Mouse (Mus musculus) heart, embryonic 14.5 days (tissue): ENCODE data around the gene AU040320. TPM values are rescaled to one million over a fixed set of nuclear protein-coding genes. Genes with fewer than 3 reads are reported as not detected.
A peak's percentile ranks its signal among the peaks of the same experiment; 100 is the strongest.

ENCODE experiments used
- ATAC-seq: fragments of 200-750 bp; cut with Nextera tagmentation; 2 replicates; pipeline ENCODE4 v1.8.0; 2017; ENCODE audit warnings: low read depth, moderate TSS enrichment; ENCODE audit not compliant: insufficient number of reproducible peaks, insufficient read depth, low FRiP score
- H3K27ac ChIP-seq, 2 experiments: fragments of 200-500 bp in 1 of 2; fragments of 300-500 bp in 1 of 2; sonication (generic) in 1 of 2; replicated peaks in 1 of 2; 2 replicates each; pipeline ENCODE4 v1.5.1; 2012 to 2014; ENCODE audit warnings: low read depth in 2 of 2, low read length in 2 of 2, control low read depth in 1 of 2, mild to moderate bottlenecking in 1 of 2, mixed read lengths in 1 of 2; ENCODE audit not compliant: control insufficient read depth in 1 of 2, insufficient read depth in 1 of 2
- H3K27me3 ChIP-seq: fragments of 300-500 bp; sonication (generic); 2 replicates; pipeline ENCODE4 v1.6.1; 2014; ENCODE audit warnings: mild to moderate bottlenecking, low read length, control low read depth; ENCODE audit not compliant: control insufficient read depth, insufficient read depth
- H3K36me3 ChIP-seq: fragments of 300-500 bp; sonication (generic); 2 replicates; pipeline ENCODE4 v1.6.1; 2014; ENCODE audit warnings: mild to moderate bottlenecking, control low read depth, low read length, mixed read lengths; ENCODE audit not compliant: control insufficient read depth, insufficient read depth
- H3K4me1 ChIP-seq, 2 experiments: fragments of 200-500 bp in 1 of 2; fragments of 300-500 bp in 1 of 2; sonication (generic) in 1 of 2; 2 replicates each; pipeline ENCODE4 v1.6.1; 2012 to 2014; ENCODE audit warnings: low read length in 2 of 2, control low read depth in 1 of 2, mixed read lengths in 1 of 2; ENCODE audit not compliant: control insufficient read depth in 2 of 2, insufficient read depth in 2 of 2
- H3K4me2 ChIP-seq: fragments of 300-500 bp; sonication (generic); 2 replicates; pipeline ENCODE4 v1.6.1; 2014; ENCODE audit warnings: mild to moderate bottlenecking, low read length
- H3K4me3 ChIP-seq, 2 experiments: fragments of 200-500 bp in 1 of 2; fragments of 300-500 bp in 1 of 2; sonication (generic) in 1 of 2; 2 replicates each; pipeline ENCODE4 v1.5.1; 2012 to 2014; ENCODE audit warnings: low read length in 2 of 2, mild to moderate bottlenecking in 2 of 2, control low read depth in 1 of 2, low read depth in 1 of 2, moderate library complexity in 1 of 2; ENCODE audit not compliant: control insufficient read depth in 1 of 2, insufficient read depth in 1 of 2
- H3K9ac ChIP-seq: fragments of 300-500 bp; sonication (generic); 2 replicates; pipeline ENCODE4 v1.6.1; 2014; ENCODE audit warnings: mild to moderate bottlenecking, low read length
- H3K9me3 ChIP-seq: fragments of 300-500 bp; sonication (generic); 2 replicates; pipeline ENCODE4 v1.6.1; 2016; ENCODE audit warnings: low read length, control low read depth; ENCODE audit not compliant: control insufficient read depth
- WGBS: fragments of 180-500 bp; shearing (Covaris S2); extraction: QIAGEN DNeasy Blood & Tissue Kit; methylation state at CpG from one replicate; pipeline ENCODE4 v1.1.7; 2014; 5-methylcytosine and 5-hydroxymethylcytosine counted together
- polyA plus RNA-seq: library from polyadenylated mRNA; unstranded; fragments of >200 nt; fragmentation: Nextera tagmentation; extraction: Ambion mirVana; gene quantifications from 2 replicates; pipeline ENCODE4 v1.2.1, GENCODE M21; 2014

Gene AU040320
- polyA plus RNA-seq, 1 experiment from 2014 or later = 23.0 TPM

DNA sequence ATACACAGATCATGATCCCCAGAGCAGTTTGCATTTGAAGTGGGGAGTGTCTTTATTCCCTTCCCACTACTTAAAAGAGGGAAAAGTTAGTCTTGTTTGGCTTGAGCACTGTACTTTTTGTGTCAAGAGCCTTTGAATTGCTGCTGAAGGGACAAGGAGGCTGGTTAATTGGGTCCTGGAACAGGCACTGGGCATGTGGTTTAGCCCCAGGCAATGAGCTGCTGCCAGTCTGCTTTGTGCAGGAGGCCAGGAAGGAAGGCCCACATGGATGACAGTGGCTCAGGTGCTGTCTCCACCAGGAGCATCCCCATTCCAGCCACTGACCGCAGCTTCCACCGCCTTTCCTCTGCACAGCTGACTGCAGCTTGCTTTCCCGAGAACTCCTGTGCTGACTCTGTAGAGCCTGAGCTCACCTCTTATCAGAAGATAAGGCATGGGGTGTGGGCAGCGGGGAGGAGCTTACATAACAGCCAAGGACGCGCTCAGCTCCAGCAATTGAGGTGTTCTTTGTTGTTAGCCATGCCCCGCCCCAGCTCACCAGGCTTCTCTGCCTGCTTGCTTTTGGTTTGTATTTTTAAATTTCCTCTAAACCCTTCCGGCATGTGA lies 50.0 kb downstream of the AU040320 start:
- Histone ChIP-seq H3K4me3 (no peak overlapping the region), H3K36me3 (0 out of 2 replicates have a peak, but pooled peaks cover 3% of the 10 kb centered on the region), H3K27ac (no peak overlapping the region), H3K4me1 (peaks cover 5 to 18% of the 10 kb centered on the region in 2 experiments), H3K4me2 (peak overlapping the region; percentile 34), H3K27me3 (no peaks in the 10 kb centered on the region), H3K9me3 (no peaks in the 10 kb centered on the region), H3K9ac (no peak overlapping the region)
- 9% methylated on average over 8 of the region's 8 CpGs for WGBS
- ATAC-seq = peak; percentile 68

DNA sequence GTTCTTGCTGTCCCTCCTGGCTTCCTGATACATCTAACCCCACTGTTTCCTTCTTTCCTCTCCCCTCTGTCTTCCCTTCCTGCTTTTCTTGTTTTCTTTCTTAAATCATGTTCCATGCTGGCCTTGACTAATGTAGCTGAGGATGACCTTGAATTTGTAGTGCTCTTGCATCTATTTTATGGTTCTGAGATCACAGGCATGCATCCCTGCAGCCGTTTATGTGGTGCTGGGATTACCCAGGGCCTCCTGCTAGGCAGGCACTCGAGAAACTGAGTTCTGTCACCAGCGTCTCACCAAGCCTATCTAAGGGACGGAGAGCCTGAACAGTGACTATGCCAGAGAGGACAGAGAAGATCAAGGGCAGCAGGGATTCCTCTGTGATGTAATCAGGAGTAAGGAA lies 52.4 kb downstream of the AU040320 start:
- Histone ChIP-seq H3K4me3 (no peak overlapping the region), H3K9ac (no peak overlapping the region), H3K36me3 (peaks cover 9% of the 10 kb centered on the region; the same call in 1 of the 2 replicates), H3K4me2 (no peak overlapping the region), H3K4me1 (peaks cover 5 to 18% of the 10 kb centered on the region in 2 experiments), H3K27me3 (no peaks in the 10 kb centered on the region), H3K27ac (peak overlapping the region in 1 of 2 experiments; percentile 42; a peak in 1 of 4 replicates), H3K9me3 (no peaks in the 10 kb centered on the region)
- ATAC-seq = no peak
- 32% methylated on average over 4 of the region's 4 CpGs for WGBS

DNA sequence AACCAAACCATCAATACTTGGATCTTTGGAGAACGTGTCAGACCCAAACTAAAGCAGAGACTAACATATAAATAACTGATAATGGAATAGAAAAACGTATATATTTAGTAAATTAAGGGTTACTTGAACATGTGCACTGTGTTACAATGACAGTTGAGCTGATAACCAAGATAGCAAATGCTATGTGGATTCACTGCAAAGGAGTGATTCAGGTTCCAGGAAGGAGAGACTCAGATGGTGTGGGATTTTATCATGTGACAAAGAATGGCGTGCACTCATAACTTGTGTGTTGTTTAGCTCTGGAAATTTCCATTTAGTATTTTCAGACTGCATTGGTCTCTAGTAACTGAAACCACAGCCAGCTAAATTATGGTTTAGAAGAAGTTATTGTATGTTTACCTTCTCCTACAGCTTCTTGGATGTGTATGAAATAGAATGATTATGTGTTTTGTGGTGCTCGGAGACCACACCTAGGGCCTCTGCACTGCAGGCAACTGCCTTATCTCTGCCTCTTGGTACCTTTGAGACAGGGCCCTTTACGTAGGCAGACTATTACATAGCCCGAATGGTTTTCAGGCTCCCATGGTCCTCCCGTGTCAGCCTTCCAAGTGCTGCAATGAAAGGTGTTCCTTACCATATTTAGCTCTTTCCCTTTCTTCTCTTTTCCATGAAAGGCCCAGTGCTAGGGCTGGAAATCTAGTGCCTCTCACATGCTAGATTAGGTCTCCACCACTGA lies 53.5 kb downstream of the AU040320 start:
- Histone ChIP-seq H3K27me3 (no peaks in the 10 kb centered on the region), H3K9me3 (no peaks in the 10 kb centered on the region), H3K4me2 (no peak overlapping the region), H3K4me3 (no peak overlapping the region), H3K36me3 (peaks cover 9% of the 10 kb centered on the region; the same call in 1 of the 2 replicates), H3K9ac (no peak overlapping the region), H3K27ac (no peak overlapping the region), H3K4me1 (peaks cover 5 to 18% of the 10 kb centered on the region in 2 experiments)
- WGBS = 54% methylated on average over 7 of the region's 7 CpGs
- ATAC-seq = no peak

DNA sequence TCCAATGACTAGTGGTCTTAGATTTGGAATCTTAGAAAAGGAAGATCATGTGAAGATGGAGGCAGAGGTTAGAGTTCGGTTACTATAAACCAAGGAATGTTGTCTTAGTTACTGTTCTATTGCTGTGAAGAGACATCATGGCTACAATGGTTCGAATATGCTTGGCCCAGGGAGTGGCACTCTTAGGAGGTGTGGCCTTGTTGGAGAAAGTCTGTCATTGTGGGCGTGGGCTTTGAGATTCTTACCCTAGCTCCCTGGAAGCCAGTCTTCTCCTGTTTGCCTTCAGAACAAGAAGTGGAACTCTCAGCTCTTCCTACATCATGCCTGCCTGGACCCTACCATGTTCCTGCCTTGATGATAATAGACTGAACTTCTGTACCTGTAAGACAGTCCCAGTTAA lies 57.2 kb downstream of the AU040320 start:
- H3K27me3 ChIP-seq = no peaks in the 10 kb centered on the region
- no peak overlapping the region for H3K27ac ChIP-seq
- peaks cover 3 to 8% of the 10 kb centered on the region in 2 experiments; a peak in 3 of 4 replicates for H3K4me1 ChIP-seq
- no peaks in the 10 kb centered on the region for H3K9me3 ChIP-seq
- H3K36me3 ChIP-seq = peaks cover 19% of the 10 kb centered on the region; the same call in 1 of the 2 replicates
- H3K4me3 ChIP-seq = no peak overlapping the region
- 87% methylated on average over 3 of the region's 3 CpGs for WGBS
- no peak overlapping the region for H3K4me2 ChIP-seq
- no peak for ATAC-seq
- H3K9ac ChIP-seq = no peak overlapping the region

DNA sequence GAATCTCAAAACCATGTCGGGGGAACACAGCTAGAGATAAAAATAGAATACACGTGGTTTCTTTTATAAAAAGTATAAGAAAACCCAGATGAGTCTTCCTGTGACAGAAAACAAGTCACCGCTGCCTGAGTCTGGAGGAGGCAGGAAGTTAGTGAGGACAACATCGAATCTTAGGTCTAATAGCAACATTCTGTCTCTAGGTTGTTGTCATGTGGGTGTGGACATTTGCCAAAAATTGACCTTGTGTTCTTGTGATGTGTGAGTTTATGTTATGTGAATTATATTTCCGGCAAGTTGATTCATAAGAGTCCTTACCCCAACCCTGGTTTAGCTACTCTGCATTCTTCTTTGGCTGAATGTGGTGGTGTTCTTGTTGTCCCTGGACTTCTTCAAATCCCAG lies 59.9 kb downstream of the AU040320 start:
- ATAC-seq = no peak
- H3K9me3 ChIP-seq = no peaks in the 10 kb centered on the region
- H3K27me3 ChIP-seq = no peaks in the 10 kb centered on the region
- H3K27ac ChIP-seq = no peak overlapping the region
- H3K9ac ChIP-seq = no peak overlapping the region
- H3K4me1 ChIP-seq = peaks cover 3 to 5% of the 10 kb centered on the region in 2 experiments; a peak in 3 of 4 replicates
- peaks cover 35% of the 10 kb centered on the region for H3K36me3 ChIP-seq
- 45% methylated on average over 5 of the region's 5 CpGs for WGBS
- no peak overlapping the region for H3K4me2 ChIP-seq
- no peak overlapping the region for H3K4me3 ChIP-seq

DNA sequence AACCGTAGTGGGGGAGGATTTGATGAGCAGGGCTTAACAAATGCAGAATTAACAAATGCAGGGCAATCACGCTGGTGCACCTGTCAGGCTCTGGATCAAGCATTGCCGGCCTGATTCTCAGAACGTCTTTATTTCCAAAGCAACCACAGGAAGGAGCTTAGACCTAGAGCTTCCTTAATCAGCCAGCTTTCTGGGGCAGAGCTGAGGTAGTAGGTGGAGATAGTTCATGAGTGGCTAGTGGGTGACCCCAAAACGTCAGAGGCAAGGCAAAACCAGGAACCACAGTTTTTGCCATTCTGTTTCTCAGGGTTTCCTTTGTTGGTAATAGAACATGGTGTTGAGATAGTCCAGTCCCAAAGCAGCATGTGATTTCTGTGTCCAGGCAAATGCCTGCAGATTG lies 61.5 kb downstream of the AU040320 start:
- no peaks in the 10 kb centered on the region for H3K9me3 ChIP-seq
- H3K27ac ChIP-seq = no peak overlapping the region
- no peak for ATAC-seq
- WGBS = 81% methylated on average over 5 of the region's 5 CpGs
- H3K9ac ChIP-seq = no peak overlapping the region
- no peaks in the 10 kb centered on the region for H3K27me3 ChIP-seq
- no peak overlapping the region for H3K4me2 ChIP-seq
- H3K36me3 ChIP-seq = peaks cover 31% of the 10 kb centered on the region
- no peak overlapping the region for H3K4me3 ChIP-seq
- peaks cover 3 to 5% of the 10 kb centered on the region in 2 experiments; a peak in 3 of 4 replicates for H3K4me1 ChIP-seq

DNA sequence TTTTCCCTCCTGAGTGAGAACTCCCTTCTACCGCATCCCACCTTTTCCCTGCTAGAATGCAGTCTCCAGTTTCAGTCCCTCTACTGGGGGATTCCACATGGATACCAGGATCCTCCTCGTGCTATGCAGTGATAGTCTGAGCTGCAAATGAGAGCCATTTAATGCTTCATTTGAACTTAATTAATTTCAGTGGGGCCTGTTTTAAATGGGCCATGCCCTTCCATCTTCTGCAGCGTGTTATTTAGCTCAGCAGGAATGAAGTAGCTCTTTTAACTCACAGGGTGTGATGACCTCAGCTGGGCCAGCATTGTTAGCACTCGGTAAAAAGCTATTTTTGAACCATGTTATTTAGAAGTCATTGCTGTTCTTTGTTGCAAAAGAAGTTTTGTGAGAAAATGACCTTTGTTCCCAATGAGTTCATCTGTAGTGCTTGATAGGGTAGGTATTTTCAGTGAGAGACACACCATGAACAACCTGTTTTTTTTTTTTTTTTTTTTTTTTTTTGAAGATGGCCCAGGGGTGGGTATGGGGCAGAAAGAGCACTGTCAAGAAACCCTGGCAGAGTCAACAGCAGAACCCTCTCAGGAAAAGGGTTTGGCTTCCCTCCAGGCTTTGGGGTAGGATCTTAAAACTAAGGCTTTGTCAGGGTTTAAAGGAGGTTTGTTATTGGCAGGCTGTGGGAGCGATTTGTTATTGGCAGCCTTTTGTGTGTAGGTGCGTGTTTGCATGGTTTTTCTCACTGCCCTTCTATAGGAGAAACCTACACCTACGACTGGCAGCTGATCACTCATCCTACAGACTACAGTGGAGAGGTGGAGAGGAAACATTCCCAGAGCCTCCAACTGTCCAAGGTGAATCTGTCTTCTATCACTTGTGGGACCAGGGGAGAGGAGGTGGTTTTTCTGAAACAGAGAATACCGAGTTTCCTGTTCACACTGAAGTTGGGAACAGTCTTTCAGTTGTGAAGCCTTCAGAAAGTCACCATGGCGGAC lies 69.8 kb downstream of the AU040320 start:
- peak overlapping the region; percentile 2 to 38 for H3K27ac ChIP-seq
- peaks cover 0 to 10% of the 10 kb centered on the region in 2 experiments; a peak in 2 of 4 replicates for H3K4me1 ChIP-seq
- H3K4me2 ChIP-seq = no peak overlapping the region

More for the DNA sequence above, 69.8 kb downstream of the AU040320 start:
- Histone ChIP-seq H3K36me3 (peaks cover 8% of the 10 kb centered on the region; the same call in 1 of the 2 replicates), H3K4me3 (no peak overlapping the region), H3K9me3 (no peaks in the 10 kb centered on the region), H3K9ac (no peak overlapping the region), H3K27me3 (no peaks in the 10 kb centered on the region)
- 59% methylated on average over 9 of the region's 9 CpGs for WGBS
- ATAC-seq = no peak
